Mouse (Mus musculus): Measurements from ENCODE around the gene Dmac2. TPM values are rescaled to one million over a fixed set of nuclear protein-coding genes. Genes with fewer than 3 reads are reported as not detected.
"Not testable (repeated sequence)": the region's sequence is repeated elsewhere in the genome, so short reads cannot be mapped to it uniquely, and the experiment has no call there.

The Dmac2 gene
- 25.4 and 29.2 TPM in 2 replicates for polyA plus RNA-seq (2015; fragmentation: Nextera tagmentation; extraction: Ambion mirVana)

- peak within 1 kb of the TSS; percentile 55 for H3K4me3 ChIP-seq (ENCODE audit: low read depth, low read length)
- H3K4me1 ChIP-seq (replicated peaks; ENCODE audit: control insufficient read depth, insufficient read depth) = no peaks in the 10 kb centered on the region
- no peaks in the 10 kb centered on the region for H3K9me3 ChIP-seq (ENCODE audit: control insufficient read depth, low read length)
- no peaks in the 10 kb centered on the region for H3K27me3 ChIP-seq (ENCODE audit: control insufficient read depth, insufficient read depth, low read length)
- WGBS = under 1% methylated on average over 53 of the region's 53 CpGs
- peak within 1 kb of the TSS; percentile 75 for H3K4me2 ChIP-seq (replicated peaks; ENCODE audit: low read depth)
- peak within 1 kb of the TSS; percentile 72; the same call in 1 of the 2 replicates for H3K27ac ChIP-seq (replicated peaks)
- peak; percentile 95 for DNase-seq (ENCODE audit: low spot score)
- H3K9ac ChIP-seq (ENCODE audit: low read length) = peak within 1 kb of the TSS; percentile 61
- ATAC-seq (ENCODE audit: low FRiP score, low TSS enrichment) = peak; percentile 91
- H3K36me3 ChIP-seq (ENCODE audit: control insufficient read depth, insufficient read depth, low read length) = no peaks in the 10 kb centered on the region; the same call in 1 of the 2 replicates
- no peak for TF ChIP-seq EP300 (optimal IDR thresholded peaks at IDR 0.05)
- TF ChIP-seq CTCF (IDR thresholded peaks at IDR 0.05; ENCODE audit: low read depth) = 0 out of 2 replicates have a peak, but pooled peaks have one; percentile 1
Observed at GRCm38 (mm10) chr7:25618865-25619721, at the start of gene Dmac2. Gene Dmac2, plus strand, starts transcription at chr7:25619414.

- DNase-seq (ENCODE audit: low spot score); H3K4me2 ChIP-seq (replicated peaks; ENCODE audit: low read depth); ATAC-seq (ENCODE audit: low FRiP score, low TSS enrichment); H3K27me3 ChIP-seq (ENCODE audit: control insufficient read depth, insufficient read depth, low read length); H3K9ac ChIP-seq (ENCODE audit: low read length); H3K36me3 ChIP-seq (ENCODE audit: control insufficient read depth, insufficient read depth, low read length); H3K4me1 ChIP-seq (replicated peaks; ENCODE audit: control insufficient read depth, insufficient read depth); H3K4me3 ChIP-seq (ENCODE audit: low read depth, low read length); H3K9me3 ChIP-seq (ENCODE audit: control insufficient read depth, low read length); H3K27ac ChIP-seq (replicated peaks): not testable (repeated sequence)
- 64% methylated on average over 5 of the region's 5 CpGs for WGBS
Observed at GRCm38 (mm10) chr7:25573806-25574205, 45.4 kb upstream of the Dmac2 start.

- no peak for ATAC-seq (ENCODE audit: low FRiP score, low TSS enrichment)
Observed at GRCm38 (mm10) chr7:25575105-25575504, 44.1 kb upstream of the Dmac2 start.

GRCm38 (mm10) chr7:25575870-25576269 is 43.3 kb upstream of the Dmac2 start:
- Histone ChIP-seq H3K4me1 (replicated peaks; ENCODE audit: control insufficient read depth, insufficient read depth) (no peaks in the 10 kb centered on the region; the same call in 1 of the 2 replicates), H3K4me3 (ENCODE audit: low read depth, low read length) (no peak overlapping the region), H3K4me2 (replicated peaks; ENCODE audit: low read depth) (no peak overlapping the region), H3K27ac (replicated peaks) (peak overlapping the region; percentile 79), H3K9ac (ENCODE audit: low read length) (no peak overlapping the region), H3K36me3 (ENCODE audit: control insufficient read depth, insufficient read depth, low read length) (no peaks in the 10 kb centered on the region), H3K9me3 (ENCODE audit: control insufficient read depth, low read length) (no peaks in the 10 kb centered on the region), H3K27me3 (ENCODE audit: control insufficient read depth, insufficient read depth, low read length) (no peaks in the 10 kb centered on the region)
- DNase-seq (ENCODE audit: low spot score) (peak; percentile 54), ATAC-seq (ENCODE audit: low FRiP score, low TSS enrichment) (peak; percentile 71)
- TF ChIP-seq CTCF (IDR thresholded peaks at IDR 0.05; ENCODE audit: low read depth) (no peak), EP300 (optimal IDR thresholded peaks at IDR 0.05) (no peak)
- WGBS = 13% methylated on average over 8 of the region's 8 CpGs

More at GRCm38 (mm10) chr7:25575105-25575504, 44.1 kb upstream of the Dmac2 start:
- WGBS = 61% methylated on average over 5 of the region's 5 CpGs
- Histone ChIP-seq H3K4me2 (replicated peaks; ENCODE audit: low read depth) (no peak overlapping the region), H3K27ac (replicated peaks) (peak overlapping the region; percentile 78), H3K9ac (ENCODE audit: low read length) (no peak overlapping the region; the same call in 1 of the 2 replicates), H3K27me3 (ENCODE audit: control insufficient read depth, insufficient read depth, low read length) (no peaks in the 10 kb centered on the region), H3K4me3 (ENCODE audit: low read depth, low read length) (no peak overlapping the region), H3K4me1 (replicated peaks; ENCODE audit: control insufficient read depth, insufficient read depth) (no peaks in the 10 kb centered on the region; the same call in 1 of the 2 replicates), H3K36me3 (ENCODE audit: control insufficient read depth, insufficient read depth, low read length) (no peaks in the 10 kb centered on the region), H3K9me3 (ENCODE audit: control insufficient read depth, low read length) (no peaks in the 10 kb centered on the region)
- no peak for DNase-seq (ENCODE audit: low spot score)
- no peak for TF ChIP-seq EP300 (optimal IDR thresholded peaks at IDR 0.05)
- no peak for TF ChIP-seq CTCF (IDR thresholded peaks at IDR 0.05; ENCODE audit: low read depth)

- H3K4me1 ChIP-seq (replicated peaks; ENCODE audit: control insufficient read depth, insufficient read depth); H3K9ac ChIP-seq (ENCODE audit: low read length); H3K4me2 ChIP-seq (replicated peaks; ENCODE audit: low read depth); H3K9me3 ChIP-seq (ENCODE audit: control insufficient read depth, low read length); H3K4me3 ChIP-seq (ENCODE audit: low read depth, low read length); H3K27me3 ChIP-seq (ENCODE audit: control insufficient read depth, insufficient read depth, low read length); H3K36me3 ChIP-seq (ENCODE audit: control insufficient read depth, insufficient read depth, low read length): not testable (repeated sequence)
- ATAC-seq (ENCODE audit: low FRiP score, low TSS enrichment) (peak; percentile 75), DNase-seq (ENCODE audit: low spot score) (peak; percentile 31)
- peak overlapping the region; percentile 79 for H3K27ac ChIP-seq (replicated peaks)
- WGBS = 23% methylated on average over 6 of the region's 6 CpGs
Observed at GRCm38 (mm10) chr7:25576308-25576707, 42.9 kb upstream of the Dmac2 start.

GRCm38 (mm10) chr7:25576793-25577437 is 42.3 kb upstream of the Dmac2 start:
- H3K27ac ChIP-seq (replicated peaks) = peak overlapping the region; percentile 79
- not testable (repeated sequence) for H3K27me3 ChIP-seq (ENCODE audit: control insufficient read depth, insufficient read depth, low read length); H3K9ac ChIP-seq (ENCODE audit: low read length); H3K4me2 ChIP-seq (replicated peaks; ENCODE audit: low read depth); H3K4me1 ChIP-seq (replicated peaks; ENCODE audit: control insufficient read depth, insufficient read depth); H3K9me3 ChIP-seq (ENCODE audit: control insufficient read depth, low read length); H3K4me3 ChIP-seq (ENCODE audit: low read depth, low read length); H3K36me3 ChIP-seq (ENCODE audit: control insufficient read depth, insufficient read depth, low read length)
- DNase-seq (ENCODE audit: low spot score) (peak; percentile 18), ATAC-seq (ENCODE audit: low FRiP score, low TSS enrichment) (peak; percentile 80)
- WGBS = 61% methylated on average over 12 of the region's 14 CpGs
